Mouse (Mus musculus) embryonic facial prominence, embryonic 12.5 days (tissue): ENCODE measurements around the gene Aldh9a1. TPM values are rescaled to one million over a fixed set of nuclear protein-coding genes. Genes with fewer than 3 reads are reported as not detected.
A peak's percentile ranks its signal among the peaks of the same experiment; 100 is the strongest.

Experiments used
- ATAC-seq: fragments of 200-750 bp; cut with Nextera tagmentation; 2 replicates; pipeline ENCODE4 v1.8.0; 2017; ENCODE audit not compliant: insufficient number of reproducible peaks, insufficient read depth, low FRiP score, low TSS enrichment
- H3K27ac ChIP-seq: fragments of 300-500 bp; sonication (generic); 2 replicates; pipeline ENCODE4 v1.5.1; 2016; ENCODE audit warnings: mild to moderate bottlenecking
- H3K27me3 ChIP-seq: fragments of 300-500 bp; sonication (generic); 2 replicates; pipeline ENCODE4 v1.6.1; 2016; ENCODE audit warnings: mild to moderate bottlenecking, moderate library complexity
- H3K36me3 ChIP-seq: fragments of 300-500 bp; sonication (generic); 2 replicates; pipeline ENCODE4 v1.6.1; 2016; ENCODE audit warnings: mild to moderate bottlenecking
- H3K4me1 ChIP-seq: fragments of 300-500 bp; sonication (generic); 2 replicates; pipeline ENCODE4 v1.6.1; 2016
- H3K4me2 ChIP-seq: fragments of 300-500 bp; sonication (generic); replicated peaks from 2 replicates; pipeline ENCODE4 v1.6.1; 2016; ENCODE audit warnings: mild to moderate bottlenecking, moderate library complexity
- H3K4me3 ChIP-seq: fragments of 300-500 bp; sonication (generic); 2 replicates; pipeline ENCODE4 v1.5.1; 2016; ENCODE audit warnings: mild to moderate bottlenecking
- H3K9ac ChIP-seq: fragments of 300-500 bp; sonication (generic); 2 replicates; pipeline ENCODE4 v1.6.1; 2016; ENCODE audit warnings: mild to moderate bottlenecking, moderate library complexity
- H3K9me3 ChIP-seq: fragments of 300-500 bp; sonication (generic); 2 replicates; pipeline ENCODE4 v1.6.1; 2016; ENCODE audit warnings: mild to moderate bottlenecking, moderate library complexity
- WGBS: fragments of 180-500 bp; shearing (Covaris S2); methylation state at CpG from one replicate; pipeline ENCODE4 v1.1.7; 2016; 5-methylcytosine and 5-hydroxymethylcytosine counted together
- polyA plus RNA-seq: library from polyadenylated mRNA; unstranded; fragments of >200 nt; fragmentation: Nextera tagmentation; extraction: Ambion mirVana; gene quantifications from 2 replicates; pipeline ENCODE4 v1.2.1, GENCODE M21; 2016

The Aldh9a1 gene
- polyA plus RNA-seq, 1 experiment from 2014 or later = 56.1 TPM

- Histone ChIP-seq H3K4me3 (no peak overlapping the region), H3K9ac (no peak overlapping the region), H3K36me3 (no peaks in the 10 kb centered on the region), H3K4me1 (peaks cover 4% of the 10 kb centered on the region; the same call in 1 of the 2 replicates), H3K27me3 (0 out of 2 replicates have a peak, but pooled peaks cover 7% of the 10 kb centered on the region), H3K9me3 (no peaks in the 10 kb centered on the region), H3K27ac (no peak overlapping the region), H3K4me2 (no peak overlapping the region)
- WGBS = 77% methylated on average over 3 of the region's 3 CpGs
- no peak for ATAC-seq
Observed at GRCm38 (mm10) chr1:167387796-167388195, 38.0 kb downstream of the Aldh9a1 start.

- Histone ChIP-seq H3K4me2 (no peak overlapping the region), H3K27me3 (0 out of 2 replicates have a peak, but pooled peaks cover 7% of the 10 kb centered on the region), H3K9ac (no peak overlapping the region), H3K4me3 (no peak overlapping the region), H3K4me1 (peaks cover 11% of the 10 kb centered on the region; the same call in 1 of the 2 replicates), H3K9me3 (no peaks in the 10 kb centered on the region), H3K36me3 (no peaks in the 10 kb centered on the region), H3K27ac (no peak overlapping the region)
- ATAC-seq = no peak
- WGBS = 73% methylated on average over 6 of the region's 6 CpGs
Observed at GRCm38 (mm10) chr1:167388571-167388970, 38.8 kb downstream of the Aldh9a1 start.

GRCm38 (mm10) chr1:167389584-167389983, 39.8 kb downstream of the Aldh9a1 start:
- WGBS = 87% methylated on average over 7 of the region's 7 CpGs
- Histone ChIP-seq H3K9ac (no peak overlapping the region), H3K36me3 (no peaks in the 10 kb centered on the region), H3K9me3 (no peaks in the 10 kb centered on the region), H3K4me1 (peaks cover 11% of the 10 kb centered on the region; the same call in 1 of the 2 replicates), H3K27ac (no peak overlapping the region), H3K27me3 (0 out of 2 replicates have a peak, but pooled peaks cover 7% of the 10 kb centered on the region), H3K4me2 (no peak overlapping the region), H3K4me3 (no peak overlapping the region)
- no peak for ATAC-seq

GRCm38 (mm10) chr1:167390381-167390780, 40.6 kb downstream of the Aldh9a1 start:
- ATAC-seq = no peak
- H3K9ac ChIP-seq = no peak overlapping the region
- H3K27ac ChIP-seq = no peak overlapping the region
- H3K9me3 ChIP-seq = no peaks in the 10 kb centered on the region
- H3K4me3 ChIP-seq = no peak overlapping the region
- H3K4me2 ChIP-seq = no peak overlapping the region
- no peaks in the 10 kb centered on the region for H3K36me3 ChIP-seq
- 75% methylated on average over 4 of the region's 4 CpGs for WGBS
- H3K4me1 ChIP-seq = peaks cover 11% of the 10 kb centered on the region; the same call in 1 of the 2 replicates
- 0 out of 2 replicates have a peak, but pooled peaks cover 7% of the 10 kb centered on the region for H3K27me3 ChIP-seq

- 75% methylated on average over 6 of the region's 6 CpGs for WGBS
Observed at GRCm38 (mm10) chr1:167391241-167391640, 41.5 kb downstream of the Aldh9a1 start.

GRCm38 (mm10) chr1:167392031-167392640, 42.3 kb downstream of the Aldh9a1 start:
- no peak for ATAC-seq
- no peak overlapping the region for H3K27ac ChIP-seq
- 0 out of 2 replicates have a peak, but pooled peaks cover 7% of the 10 kb centered on the region for H3K27me3 ChIP-seq
- 0 out of 2 replicates have a peak overlapping the region, but pooled peaks have one; percentile 85 for H3K9ac ChIP-seq
- no peaks in the 10 kb centered on the region for H3K9me3 ChIP-seq
- peak overlapping the region; percentile 94 for H3K4me2 ChIP-seq
- peak overlapping the region; percentile 58 for H3K4me3 ChIP-seq
- H3K36me3 ChIP-seq = no peaks in the 10 kb centered on the region
- peaks cover 11% of the 10 kb centered on the region; the same call in 1 of the 2 replicates for H3K4me1 ChIP-seq
- 58% methylated on average over 2 of the region's 2 CpGs for WGBS

More at GRCm38 (mm10) chr1:167391241-167391640, 41.5 kb downstream of the Aldh9a1 start:
- Histone ChIP-seq H3K4me1 (peaks cover 11% of the 10 kb centered on the region; the same call in 1 of the 2 replicates), H3K27me3 (0 out of 2 replicates have a peak, but pooled peaks cover 7% of the 10 kb centered on the region), H3K4me3 (no peak overlapping the region), H3K36me3 (no peaks in the 10 kb centered on the region), H3K27ac (no peak overlapping the region), H3K9me3 (no peaks in the 10 kb centered on the region), H3K4me2 (no peak overlapping the region), H3K9ac (no peak overlapping the region)
- ATAC-seq = no peak

- no peaks in the 10 kb centered on the region for H3K9me3 ChIP-seq
- no peaks in the 10 kb centered on the region for H3K36me3 ChIP-seq
- peaks cover 11% of the 10 kb centered on the region; the same call in 1 of the 2 replicates for H3K4me1 ChIP-seq
- peak overlapping the region; percentile 94 for H3K4me2 ChIP-seq
- H3K9ac ChIP-seq = peak overlapping the region; percentile 85
- H3K4me3 ChIP-seq = peak overlapping the region; percentile 58
- no peak overlapping the region for H3K27ac ChIP-seq
- no peak for ATAC-seq
- 0 out of 2 replicates have a peak, but pooled peaks cover 7% of the 10 kb centered on the region for H3K27me3 ChIP-seq
- WGBS = 10% methylated on average over 8 of the region's 8 CpGs
Observed at GRCm38 (mm10) chr1:167392687-167393086, 42.9 kb downstream of the Aldh9a1 start.

GRCm38 (mm10) chr1:167393281-167393680, 43.5 kb downstream of the Aldh9a1 start:
- H3K27ac ChIP-seq = no peak overlapping the region
- peak overlapping the region; percentile 58 for H3K4me3 ChIP-seq
- peaks cover 11% of the 10 kb centered on the region; the same call in 1 of the 2 replicates for H3K4me1 ChIP-seq
- H3K36me3 ChIP-seq = no peaks in the 10 kb centered on the region
- peak overlapping the region; percentile 94 for H3K4me2 ChIP-seq
- H3K9ac ChIP-seq = peak overlapping the region; percentile 85
- H3K9me3 ChIP-seq = no peaks in the 10 kb centered on the region
- 2% methylated on average over 15 of the region's 15 CpGs for WGBS
- 0 out of 2 replicates have a peak, but pooled peaks cover 7% of the 10 kb centered on the region for H3K27me3 ChIP-seq
- no peak for ATAC-seq

- Histone ChIP-seq H3K9me3 (no peaks in the 10 kb centered on the region), H3K4me1 (peaks cover 11% of the 10 kb centered on the region; the same call in 1 of the 2 replicates), H3K36me3 (no peaks in the 10 kb centered on the region), H3K9ac (peak within 1 kb of the TSS; percentile 85), H3K27me3 (0 out of 2 replicates have a peak, but pooled peaks cover 7% of the 10 kb centered on the region), H3K27ac (peak within 1 kb of the TSS; percentile 92), H3K4me2 (peak within 1 kb of the TSS; percentile 94), H3K4me3 (peak within 1 kb of the TSS; percentile 58)
- under 1% methylated on average over 45 of the region's 45 CpGs for WGBS
- ATAC-seq = peak; percentile 92
Observed at GRCm38 (mm10) chr1:167393683-167394492, 44.1 kb downstream of the Aldh9a1 start, which contains the start of gene Mgst3. TSS of gene Mgst3 (minus strand) at chr1:167393841.

- Histone ChIP-seq H3K36me3 (no peaks in the 10 kb centered on the region), H3K27me3 (peaks cover 9% of the 10 kb centered on the region; the same call in 1 of the 2 replicates), H3K4me1 (no peaks in the 10 kb centered on the region), H3K27ac (no peak overlapping the region), H3K9me3 (no peaks in the 10 kb centered on the region), H3K9ac (no peak overlapping the region), H3K4me2 (no peak overlapping the region), H3K4me3 (no peak overlapping the region)
- WGBS = 86% methylated on average over 4 of the region's 4 CpGs
- no peak for ATAC-seq
Observed at GRCm38 (mm10) chr1:167405237-167405636, 55.4 kb downstream of the Aldh9a1 start.

GRCm38 (mm10) chr1:167409601-167410000, 59.8 kb downstream of the Aldh9a1 start:
- no peaks in the 10 kb centered on the region for H3K36me3 ChIP-seq
- H3K4me3 ChIP-seq = no peak overlapping the region
- no peaks in the 10 kb centered on the region for H3K9me3 ChIP-seq
- no peak overlapping the region for H3K27ac ChIP-seq
- no peak overlapping the region for H3K9ac ChIP-seq
- no peak for ATAC-seq
- peaks cover 9% of the 10 kb centered on the region; the same call in 1 of the 2 replicates for H3K27me3 ChIP-seq
- 76% methylated on average over 4 of the region's 4 CpGs for WGBS
- no peaks in the 10 kb centered on the region for H3K4me1 ChIP-seq
- H3K4me2 ChIP-seq = no peak overlapping the region
